ENCODE assay signal across 23 mouse cellular contexts in genomic region chr19:23636786-23637185, GRCm38 (mm10). TPM values are rescaled to one million over a fixed set of nuclear protein-coding genes. Genes with fewer than 3 reads are reported as not detected.
"Had no signal": no experiment of that assay in that cellular context is flagged by ENCODE, and none has a peak within 500 bp of the region (broad histone marks: within the 10 kb centered on the region; RNA-seq: fewer than 3 reads in every experiment).

No protein-coding gene starts in this region.

- H3K27me3 ChIP-seq: liver, embryonic 13.5 days; midbrain, embryonic 12.5 days; midbrain, embryonic 15.5 days; neural tube, embryonic 12.5 days; neural tube, embryonic 15.5 days had no signal

- ATAC-seq: midbrain, embryonic 15.5 days had no signal

- DNase-seq: kidney, adult 9 months; kidney, postnatal 36 days; layer of hippocampus, postnatal 36 days; liver, embryonic 13.5 days; lung, adult 2 months; lung, postnatal 14 days; lung, postnatal 4 days; thymus, adult 18-20 months; thymus, postnatal 36 days had no signal

- H3K9ac ChIP-seq: liver, embryonic 13.5 days; midbrain, embryonic 12.5 days; midbrain, embryonic 15.5 days; neural tube, embryonic 12.5 days; neural tube, embryonic 15.5 days had no signal

- H3K9me3 ChIP-seq: liver, embryonic 13.5 days; midbrain, embryonic 12.5 days; midbrain, embryonic 15.5 days; neural tube, embryonic 12.5 days; neural tube, embryonic 15.5 days had no signal

- H3K27ac ChIP-seq: kidney, postnatal 0 days; left cerebral cortex, adult 2 months; liver, embryonic 13.5 days; midbrain, embryonic 12.5 days; midbrain, embryonic 15.5 days; neural tube, embryonic 12.5 days; neural tube, embryonic 15.5 days had no signal

- H3K36me3 ChIP-seq: liver, embryonic 13.5 days; midbrain, embryonic 12.5 days; midbrain, embryonic 15.5 days; neural tube, embryonic 12.5 days; neural tube, embryonic 15.5 days had no signal

- H3K4me1 ChIP-seq: liver, embryonic 13.5 days; neural tube, embryonic 12.5 days; neural tube, embryonic 15.5 days had no signal

- H3K4me3 ChIP-seq: left cerebral cortex, adult 2 months; liver, embryonic 13.5 days; midbrain, embryonic 12.5 days; midbrain, embryonic 15.5 days; neural tube, embryonic 12.5 days; neural tube, embryonic 15.5 days had no signal

- H3K4me2 ChIP-seq: liver, embryonic 13.5 days; midbrain, embryonic 12.5 days; midbrain, embryonic 15.5 days; neural tube, embryonic 12.5 days; neural tube, embryonic 15.5 days had no signal

RNA-seq across cellular contexts. Expression of gene 1700028P14Rik, which starts 15.8 kb away (rescaled TPM):
- polyA plus RNA-seq: limb, embryonic 11.5 days; limb, embryonic 14.5 days; liver, adult 2 months; liver, embryonic 13.5 days; liver, embryonic 16.5 days; midbrain, embryonic 12.5 days; neural tube, embryonic 12.5 days; small intestine, adult 2 months; spleen, adult 2 months; stomach, embryonic 16.5 days; urinary bladder, adult 2 months had no signal
